Mouse (Mus musculus): ENCODE data around the gene R3hdm4.

R3hdm4 gene

DNA sequence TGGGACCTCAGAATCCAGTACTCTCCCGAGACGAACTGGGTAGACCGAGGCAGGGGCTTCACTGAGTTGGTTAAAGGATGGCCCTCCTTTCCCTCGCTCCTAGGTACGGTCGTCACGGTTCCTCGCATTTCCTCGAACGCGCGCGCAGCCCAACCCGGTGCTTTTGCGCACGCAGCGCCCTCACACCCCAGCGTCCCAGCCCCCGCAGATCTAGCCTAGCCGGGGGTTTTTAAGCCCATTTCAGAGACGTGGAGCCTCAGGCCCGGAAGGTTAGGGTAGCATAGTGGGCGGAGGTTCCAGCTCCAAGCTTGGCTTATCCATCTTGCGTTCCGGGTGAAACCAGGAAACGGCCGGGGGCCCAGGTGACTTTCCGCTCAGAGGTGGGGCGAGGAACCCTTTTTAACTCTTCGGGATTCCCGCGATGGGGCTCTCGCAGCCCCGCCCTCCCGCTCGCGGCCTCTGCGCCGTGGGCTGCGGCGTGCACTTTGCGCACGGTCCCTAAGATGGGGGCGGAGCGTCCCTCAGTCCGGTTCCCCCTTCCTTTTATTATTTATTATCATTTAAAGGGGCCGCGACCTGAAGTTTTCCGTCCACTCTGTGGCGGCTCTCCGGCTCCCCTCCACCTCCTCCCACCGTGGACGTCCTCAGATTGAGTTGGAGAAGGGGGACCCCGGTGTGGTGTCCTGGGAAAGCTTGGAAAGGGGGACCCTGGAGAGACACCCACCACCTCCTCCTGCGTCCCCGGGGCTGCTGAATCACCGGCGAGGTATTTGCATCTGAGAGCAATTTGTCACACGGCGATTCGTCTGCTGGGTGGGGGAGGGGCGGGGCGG, 5.7 kb upstream of the R3hdm4 start, which contains the start of gene Arid3a:
TSS of gene Arid3a (plus strand) at position 553 of the 833 bp plus-strand sequence.
- intact Hi-C loops (cut with DNase I), result no loop called here

DNA sequence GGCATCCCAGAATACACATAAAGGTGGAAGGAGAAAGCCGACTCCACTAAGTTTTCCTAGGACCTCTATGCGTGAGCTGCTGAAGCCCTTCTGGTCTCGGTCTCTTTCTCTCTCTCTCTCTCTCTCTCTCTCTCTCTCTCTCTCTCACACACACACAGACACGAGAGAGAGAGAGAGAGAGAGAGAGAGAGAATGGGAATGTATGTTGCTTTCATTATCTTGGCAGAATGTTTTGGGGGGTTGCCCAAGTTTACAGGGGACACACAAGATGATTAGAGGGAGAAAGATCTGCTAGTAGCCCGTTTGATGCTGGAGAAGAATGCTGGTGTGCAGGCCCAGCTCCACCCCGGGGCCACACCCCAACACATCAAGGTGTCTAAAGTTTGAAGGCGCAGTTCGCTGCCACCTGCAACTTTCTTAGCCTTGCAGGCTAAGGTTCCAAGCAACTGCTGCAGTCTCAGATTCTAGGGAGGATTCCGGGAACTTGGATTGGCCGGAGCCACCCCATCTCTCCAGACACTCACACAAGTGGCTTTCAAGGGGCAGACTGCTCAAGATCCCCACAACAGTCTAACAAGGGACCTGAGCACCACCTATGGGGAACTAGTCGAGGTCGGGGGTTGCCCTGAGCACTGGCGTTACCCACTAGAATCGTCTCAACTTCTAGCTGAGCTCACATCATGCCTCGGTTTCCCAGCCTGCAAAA, 4.9 kb upstream of the R3hdm4 start:
- intact Hi-C loops (cut with DNase I), result loop anchor here (1.0 kb wide), 2 partner anchors 28 to 32 kb away; no protein-coding TSS in a partner anchor

DNA sequence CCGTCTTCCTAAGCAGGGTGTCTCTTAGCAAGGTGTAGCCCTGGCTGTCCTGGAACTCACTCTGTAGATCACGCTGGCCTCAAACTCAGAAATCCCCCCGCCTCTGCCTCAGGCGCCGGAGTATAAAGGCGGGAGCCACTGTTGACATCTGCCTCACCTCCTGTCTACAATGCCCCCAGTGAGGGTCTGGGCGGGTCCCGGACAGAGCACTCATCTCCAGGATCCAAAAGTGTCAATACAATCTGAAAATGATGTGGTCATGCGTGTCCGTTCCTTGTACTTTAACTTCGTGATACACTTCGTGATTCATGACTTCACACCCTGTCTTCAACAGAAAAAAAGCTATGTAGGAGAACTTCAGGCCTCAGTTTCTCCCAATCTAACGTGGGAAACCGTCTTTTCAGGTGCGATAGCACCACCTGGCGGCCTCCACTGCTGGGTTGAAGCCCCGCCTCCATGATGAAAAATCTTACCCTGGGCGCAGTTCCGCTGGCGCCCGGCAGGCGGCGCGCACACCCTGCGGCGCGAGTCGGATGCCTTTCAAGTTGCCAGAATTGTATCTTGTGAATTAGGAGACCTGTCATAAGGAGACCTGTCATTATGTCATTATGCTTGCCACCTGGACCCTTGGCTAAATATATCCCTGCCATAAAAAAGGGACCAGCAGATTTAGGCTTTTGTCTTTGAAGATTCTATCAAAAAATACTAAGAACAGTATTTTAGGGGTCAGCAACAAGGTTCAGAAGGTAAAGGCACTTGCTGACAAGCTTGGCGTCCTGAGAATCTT, 4.2 kb upstream of the R3hdm4 start:
- intact Hi-C loops (cut with DNase I), result loop anchor here (1.0 to 5.0 kb wide), 4 partner anchors 29 to 90 kb away; no protein-coding TSS in a partner anchor

DNA sequence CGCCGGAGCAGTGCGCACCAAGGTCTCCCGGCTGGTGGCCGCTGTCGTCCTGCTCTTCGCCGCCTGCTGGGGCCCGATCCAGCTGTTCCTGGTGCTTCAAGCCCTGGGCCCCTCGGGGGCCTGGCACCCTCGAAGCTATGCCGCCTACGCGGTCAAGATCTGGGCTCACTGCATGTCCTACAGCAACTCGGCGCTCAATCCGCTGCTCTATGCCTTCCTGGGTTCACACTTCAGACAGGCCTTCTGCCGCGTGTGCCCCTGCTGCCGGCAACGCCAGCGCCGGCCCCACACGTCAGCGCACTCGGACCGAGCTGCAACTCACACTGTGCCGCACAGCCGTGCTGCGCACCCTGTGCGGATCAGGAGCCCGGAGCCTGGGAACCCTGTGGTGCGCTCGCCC, 564 bp upstream of the R3hdm4 start:
- intact Hi-C loops (cut with DNase I), result loop anchor here (5.0 kb wide), 1 partner anchor 39 kb away; no protein-coding TSS in a partner anchor

DNA sequence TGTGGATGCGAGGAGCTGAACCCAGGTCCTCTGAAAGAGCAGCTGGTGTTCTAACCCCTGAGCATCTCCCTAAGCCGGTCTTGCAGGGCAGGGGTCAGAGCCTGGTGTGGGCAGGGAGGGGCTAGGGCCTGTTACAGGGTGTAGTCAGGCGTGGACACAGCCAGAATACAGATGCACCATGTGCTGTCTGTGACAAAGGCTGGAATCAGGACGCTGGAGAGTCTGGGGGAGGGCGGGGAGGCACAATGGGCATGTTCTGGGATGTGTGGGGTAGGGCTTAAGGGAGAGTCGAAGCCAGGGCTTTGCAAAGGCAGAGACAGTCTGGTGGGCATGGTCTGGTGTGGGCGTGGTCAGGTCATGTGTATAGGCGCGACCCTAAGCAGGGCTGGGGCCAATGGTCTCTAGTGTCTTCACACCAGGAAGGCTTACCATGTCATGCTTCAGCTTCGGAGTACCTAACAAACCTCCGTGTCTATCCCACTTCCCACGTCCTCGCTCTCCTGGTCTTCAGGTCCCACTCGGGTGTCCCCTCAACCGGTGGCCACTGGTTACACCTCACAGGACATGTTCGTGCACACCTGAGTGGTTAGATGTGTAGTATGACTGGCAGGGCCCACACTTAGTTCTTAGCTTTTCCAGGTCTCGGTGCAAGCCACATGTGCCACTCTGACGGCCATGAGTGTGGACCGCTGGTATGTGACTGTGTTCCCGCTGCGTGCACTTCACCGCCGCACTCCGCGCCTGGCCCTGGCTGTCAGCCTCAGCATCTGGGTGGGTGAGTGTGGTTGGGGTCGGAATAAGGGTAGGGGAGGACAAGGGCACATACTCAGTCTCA, 735 bp downstream of the R3hdm4 start:
- intact Hi-C loops (cut with DNase I), result loop anchor here (5.0 kb wide), 1 partner anchor 38 kb away; no protein-coding TSS in a partner anchor

DNA sequence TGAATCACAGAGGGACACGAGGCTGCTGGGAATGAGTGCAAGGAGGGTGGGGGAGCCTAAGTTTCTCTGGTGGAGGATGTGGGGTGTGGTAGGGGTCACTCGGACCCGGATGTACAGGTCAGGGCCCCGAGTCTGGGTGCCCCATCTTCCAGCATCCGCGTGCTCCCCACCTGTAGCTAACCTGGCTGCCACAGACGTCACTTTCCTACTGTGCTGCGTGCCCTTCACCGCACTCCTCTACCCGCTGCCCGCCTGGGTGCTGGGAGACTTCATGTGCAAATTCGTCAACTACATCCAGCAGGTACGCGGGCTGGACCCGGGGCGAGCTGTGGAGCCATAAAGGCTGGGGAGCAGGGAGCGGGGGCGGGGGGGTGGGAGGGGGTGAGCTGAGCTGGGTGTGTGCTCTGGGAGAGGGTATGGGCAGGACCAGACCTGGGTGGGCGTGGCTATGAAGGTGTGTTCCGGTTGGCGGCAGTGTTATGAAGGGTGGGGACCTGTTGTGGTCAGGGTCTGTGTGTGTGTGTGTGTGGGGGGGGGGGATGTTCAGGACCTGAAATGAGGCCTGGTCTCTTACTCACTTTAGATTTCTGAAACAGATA, 1.7 kb downstream of the R3hdm4 start:
- intact Hi-C loops (cut with DNase I), result no loop called here

DNA sequence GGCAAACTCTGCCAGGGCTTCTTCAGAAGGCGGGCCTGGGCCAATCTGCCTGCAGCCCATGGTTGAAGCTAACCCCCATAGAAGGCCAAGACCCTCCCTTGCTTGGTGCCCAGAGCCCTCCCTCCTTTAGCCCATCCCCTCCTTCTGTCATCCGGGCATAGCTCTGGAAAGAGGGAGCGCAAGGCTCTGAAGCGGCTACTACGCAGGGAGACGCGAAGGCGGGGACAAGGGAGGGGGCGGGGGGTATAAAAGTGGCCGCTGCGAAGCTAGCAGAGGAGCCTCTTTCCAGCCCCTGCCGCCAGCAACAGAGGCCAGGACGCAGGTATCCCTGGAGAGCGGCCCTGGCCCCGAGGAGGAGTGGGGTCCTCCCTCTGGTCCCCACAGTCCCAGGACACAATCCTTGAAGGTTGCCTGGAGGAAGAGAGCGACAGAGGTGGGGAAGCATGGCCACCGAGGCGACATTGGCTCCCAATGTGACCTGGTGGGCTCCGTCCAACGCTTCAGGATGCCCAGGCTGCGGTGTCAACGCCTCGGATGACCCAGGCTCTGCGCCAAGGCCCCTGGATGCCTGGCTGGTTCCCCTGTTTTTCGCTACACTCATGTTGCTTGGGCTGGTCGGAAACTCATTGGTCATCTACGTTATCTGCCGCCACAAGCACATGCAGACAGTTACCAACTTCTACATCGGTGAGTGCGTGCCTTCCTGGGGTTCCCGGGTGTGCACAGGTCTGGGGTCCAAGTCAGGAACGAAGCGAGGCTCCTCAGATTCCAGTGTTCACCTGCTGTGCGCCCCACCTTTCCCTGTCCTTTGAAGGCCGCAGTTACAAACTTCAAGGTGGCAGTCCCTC, 2.6 kb downstream of the R3hdm4 start:
- intact Hi-C loops (cut with DNase I), result no loop called here

DNA sequence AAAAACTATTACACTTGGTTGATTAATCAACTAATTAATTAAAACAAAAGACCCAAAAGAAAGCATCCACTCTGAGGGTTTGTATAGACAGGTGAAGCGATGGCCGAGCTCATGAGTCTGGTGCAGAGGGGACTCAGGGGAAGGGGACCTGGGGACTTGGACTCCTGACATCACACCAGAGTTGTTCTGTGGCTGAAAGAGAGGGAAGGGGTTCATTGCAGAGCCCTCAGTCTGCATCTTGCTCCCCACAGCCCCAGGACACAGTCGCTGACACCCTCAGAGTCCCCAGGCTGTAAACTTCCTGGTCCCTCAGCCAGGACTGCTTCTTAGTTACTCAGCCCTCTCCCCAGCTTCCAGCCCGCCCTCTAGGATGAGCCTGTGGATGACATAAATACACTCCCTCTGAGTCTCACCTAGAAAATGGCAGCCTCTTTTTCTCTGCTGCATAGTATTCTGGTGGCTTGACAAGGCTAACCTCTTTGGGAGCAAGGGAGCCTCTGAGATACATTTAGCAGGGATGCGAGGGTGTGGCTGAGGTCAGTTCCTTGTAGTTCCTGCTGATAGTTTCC, 3.4 kb downstream of the R3hdm4 start:
- intact Hi-C loops (cut with DNase I), result no loop called here

DNA sequence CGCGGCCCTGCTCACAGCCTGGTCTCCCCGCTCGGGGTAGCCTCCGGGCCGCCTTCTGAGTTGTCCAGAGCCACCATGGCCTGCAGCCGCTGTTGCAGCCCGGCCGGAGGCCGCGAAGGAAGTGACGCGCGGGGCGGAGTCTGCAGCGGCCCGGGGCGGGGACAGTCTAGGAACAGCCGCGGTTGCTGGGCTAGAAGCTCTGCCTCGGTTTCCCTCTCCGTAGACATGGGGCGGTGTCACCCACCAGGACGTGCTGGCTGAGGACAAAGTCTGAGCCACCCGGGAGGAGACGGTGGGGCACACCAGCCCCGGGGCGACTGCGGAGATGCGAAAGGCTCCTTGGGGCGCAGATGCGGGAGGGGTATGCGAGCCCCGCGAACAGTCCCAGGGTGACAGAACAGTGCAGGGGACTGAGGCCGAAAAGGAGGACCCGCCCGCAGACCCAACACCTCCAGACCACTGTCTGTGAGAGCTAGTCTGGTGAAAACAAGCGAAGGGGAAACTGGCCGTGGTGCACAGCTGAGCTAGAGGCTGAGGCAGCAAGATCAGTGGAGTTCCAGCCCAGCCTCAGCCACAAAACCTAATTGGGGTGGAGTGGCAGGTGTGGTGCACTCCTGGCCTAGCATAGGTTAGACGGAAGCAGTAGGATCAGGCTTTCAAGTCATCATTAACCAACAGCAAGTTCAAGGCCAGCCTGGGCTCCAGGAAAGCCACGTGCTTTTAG, 4.0 kb downstream of the R3hdm4 start, which contains the start of gene Kiss1r:
TSS of gene Kiss1r (plus strand) at position 164 of the 724 bp plus-strand sequence.
- intact Hi-C loops (cut with DNase I), result no loop called here

DNA sequence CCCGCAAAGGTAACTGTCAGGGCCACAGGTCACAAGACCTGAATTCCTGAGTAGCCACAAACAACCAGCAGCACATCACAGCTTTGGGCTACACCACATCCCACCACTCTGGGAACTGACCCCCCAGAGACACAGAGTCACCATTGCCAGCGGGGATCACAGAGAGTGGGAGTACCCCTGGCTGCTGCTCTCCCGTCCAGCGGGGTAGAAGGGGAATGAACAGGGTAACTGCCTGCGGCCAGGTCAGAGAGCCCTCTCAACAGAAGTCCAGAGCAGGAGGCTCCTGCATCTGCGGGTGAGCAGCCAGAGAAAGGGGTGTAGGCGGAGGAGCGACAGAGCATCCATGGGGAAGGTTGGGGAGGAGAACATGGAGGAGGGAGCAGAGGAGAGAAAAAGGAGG, 4.9 kb downstream of the R3hdm4 start:
- intact Hi-C loops (cut with DNase I), result no loop called here

DNA sequence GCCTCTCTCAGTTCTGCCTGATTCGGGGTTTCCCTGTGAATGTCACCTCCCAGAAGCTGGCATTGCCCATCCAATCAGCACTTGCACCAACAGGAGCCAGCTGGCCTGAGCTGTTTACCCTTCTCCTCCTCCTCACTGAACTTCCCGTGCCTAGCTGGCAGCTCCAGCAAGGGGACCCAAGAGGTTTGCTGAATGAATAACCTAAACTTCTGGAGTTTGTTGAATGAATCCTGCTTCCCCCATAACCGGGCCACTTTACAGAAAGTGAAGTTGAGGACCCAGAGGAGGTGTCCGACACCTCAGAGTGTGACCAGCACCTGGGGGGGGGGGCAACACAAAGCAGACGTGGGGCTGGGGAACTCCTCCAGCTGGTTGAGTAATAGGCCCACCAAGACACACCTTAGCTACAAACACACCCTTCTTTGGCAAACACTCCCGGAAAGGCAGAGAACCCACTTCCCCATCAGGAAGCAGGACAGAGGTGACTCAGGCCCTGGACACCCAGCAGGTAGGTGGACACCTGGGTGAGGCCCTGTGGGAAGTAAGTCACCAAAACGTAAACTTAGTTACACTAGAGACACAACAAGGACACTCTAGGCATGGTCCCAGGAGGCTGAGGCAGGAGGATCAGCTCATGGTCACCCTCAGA, 5.9 kb downstream of the R3hdm4 start:
- intact Hi-C loops (cut with DNase I), result no loop called here

DNA sequence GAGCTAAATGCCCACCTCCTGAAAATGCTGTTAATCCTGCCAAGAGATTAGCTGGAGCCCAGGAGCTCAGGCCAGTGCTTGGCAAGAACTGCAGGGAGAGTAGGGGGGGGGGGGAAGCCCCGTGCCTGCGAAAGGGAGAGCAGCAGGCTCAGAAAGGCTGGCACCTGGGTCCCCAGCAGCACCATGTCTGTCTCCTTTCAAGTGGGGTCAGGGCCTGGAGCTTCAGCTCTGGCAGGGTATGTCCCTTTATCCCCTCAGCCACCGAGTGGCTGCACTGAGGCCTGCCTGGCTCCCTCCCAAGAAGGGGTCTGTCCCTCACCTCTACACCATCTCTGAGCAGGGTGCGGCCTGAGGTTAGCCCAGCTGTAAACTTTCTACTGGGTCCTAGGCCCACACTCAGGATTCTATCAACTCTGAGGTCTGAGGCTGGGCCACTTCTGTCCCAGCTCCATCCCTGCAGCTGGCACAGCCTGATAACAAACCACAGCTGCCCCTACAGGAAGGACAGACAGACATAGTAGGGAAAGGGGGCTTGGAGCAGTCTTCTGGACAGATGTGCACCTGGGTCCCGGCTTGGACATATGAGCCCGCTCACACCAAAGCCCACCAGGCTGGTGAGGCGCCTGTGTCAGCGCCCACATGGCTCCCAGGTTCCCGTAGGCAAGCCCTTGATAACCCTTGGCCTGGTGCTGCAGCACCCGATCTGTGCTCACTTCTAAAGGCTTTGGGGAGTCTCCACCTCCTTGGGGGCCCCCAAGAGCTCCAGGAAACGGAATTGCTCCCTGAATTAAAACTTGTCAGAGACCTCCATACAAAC, 6.7 kb downstream of the R3hdm4 start:
- intact Hi-C loops (cut with DNase I), result no loop called here

DNA sequence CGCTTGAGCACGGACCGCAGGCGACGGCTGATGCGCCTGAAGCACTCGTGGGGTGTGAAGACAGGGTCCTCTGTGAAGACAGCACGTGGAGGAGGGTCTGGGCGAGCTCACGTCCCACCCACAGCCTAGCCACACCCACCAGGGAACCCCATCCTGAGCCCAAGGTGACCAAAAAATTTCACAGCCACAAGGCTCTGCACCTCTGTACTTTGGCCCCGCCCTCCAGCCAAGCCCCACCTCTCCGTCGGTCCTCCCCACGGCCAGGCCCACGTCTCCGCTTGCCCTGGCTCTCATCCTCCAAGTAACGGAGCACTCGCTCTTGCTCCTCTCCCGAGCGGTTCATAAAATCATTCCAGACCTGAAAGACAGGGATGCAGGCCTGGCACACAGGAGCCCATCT, 8.6 kb downstream of the R3hdm4 start:
- intact Hi-C loops (cut with DNase I), result no loop called here

DNA sequence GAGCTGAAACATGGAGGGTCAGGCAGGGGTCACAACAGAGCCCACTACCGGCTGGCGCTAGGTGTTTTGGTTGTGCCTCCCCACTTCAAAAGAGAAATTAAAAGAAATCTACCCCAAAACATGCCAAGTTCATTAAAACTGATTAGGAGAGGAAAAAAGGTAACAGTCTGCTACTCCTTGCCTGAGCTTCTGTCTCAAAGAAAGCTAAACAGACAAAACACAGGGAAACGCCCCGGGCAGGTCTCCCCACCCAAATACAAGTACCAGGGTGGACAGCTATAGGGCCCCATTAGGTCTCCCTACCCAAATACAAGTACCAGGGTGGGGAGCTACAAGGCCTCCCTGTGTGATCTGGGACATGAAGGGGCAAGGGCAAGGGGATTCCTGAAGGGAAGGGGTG, 10.5 kb downstream of the R3hdm4 start, which contains the start of gene Gm26602:
TSS of gene Gm26602 (plus strand) at position 301 of the 400 bp plus-strand sequence.
- intact Hi-C loops (cut with DNase I), result no loop called here

DNA sequence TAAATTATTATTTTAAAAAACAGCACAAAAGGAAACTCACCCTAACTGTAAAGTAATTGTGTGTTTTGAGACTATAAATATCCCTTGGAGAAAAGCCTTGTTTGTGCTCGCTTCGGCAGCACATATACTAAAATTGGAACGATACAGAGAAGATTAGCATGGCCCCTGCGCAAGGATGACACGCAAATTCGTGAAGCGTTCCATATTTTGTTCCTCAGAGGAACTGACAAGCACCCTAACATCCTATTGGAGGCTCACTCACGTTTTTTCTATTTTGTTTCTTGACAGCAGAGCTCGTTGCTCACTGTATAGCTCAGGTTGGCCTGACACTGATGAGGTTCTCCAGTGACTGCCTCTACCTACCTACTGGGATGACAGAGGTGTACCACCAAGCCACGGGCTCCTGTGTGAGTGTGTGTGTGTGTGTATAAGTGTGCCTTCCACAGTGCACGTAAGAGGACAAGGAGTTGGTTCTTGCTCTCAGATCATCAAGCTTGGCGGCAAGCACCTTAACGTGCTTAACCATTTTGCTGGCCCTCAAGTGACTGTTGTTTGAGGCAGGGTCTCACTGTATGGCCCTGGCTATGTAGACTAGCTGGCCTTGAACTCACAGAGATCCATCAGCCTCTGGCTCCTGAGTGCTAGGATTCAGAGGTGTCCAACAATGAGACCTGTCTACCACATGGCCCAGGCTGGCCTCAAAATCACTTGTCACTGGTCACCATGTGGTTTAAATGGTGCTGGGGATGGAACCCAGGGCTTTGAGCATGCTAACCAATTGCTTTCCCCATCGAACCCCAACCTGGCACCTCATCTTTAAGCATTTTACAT, 11.7 kb downstream of the R3hdm4 start:
- intact Hi-C loops (cut with DNase I), result no loop called here

All from adrenal gland (tissue).